Mouse (Mus musculus) T-helper 17 cell (primary cell): ENCODE results near the gene Bcam.

Experiments used
- in situ Hi-C, 2 experiments: fragments of 300-600 bp; cut with MboI, MseI; formaldehyde crosslinking; loops; 1 replicate in 1 of 2; 2 replicates in 1 of 2; pipeline ENCODE4 v1.15.1; 2025; ENCODE audit warnings: high pct_unique_total_duplicates in 2 of 2

Bcam gene

DNA sequence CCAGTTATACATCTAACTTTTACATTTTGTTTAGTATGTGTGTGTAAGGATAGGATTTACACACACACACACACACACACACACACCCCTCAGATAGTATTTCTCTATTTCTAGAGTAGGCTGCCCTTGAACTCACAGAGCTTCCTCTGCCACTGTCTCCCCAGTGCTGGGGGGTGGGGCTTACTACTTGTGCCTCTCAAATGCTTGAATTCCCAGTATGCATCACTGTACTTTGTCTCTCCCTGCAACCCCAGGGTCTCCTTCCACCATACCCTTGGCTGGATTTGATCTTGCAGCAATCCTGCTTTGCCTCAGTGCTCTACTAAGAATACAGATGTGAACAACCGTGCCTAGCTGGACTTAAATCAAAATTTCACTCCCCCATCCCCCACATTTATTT, 16.8 kb downstream of the Bcam start:
- in situ Hi-C loops = no loop called here

DNA sequence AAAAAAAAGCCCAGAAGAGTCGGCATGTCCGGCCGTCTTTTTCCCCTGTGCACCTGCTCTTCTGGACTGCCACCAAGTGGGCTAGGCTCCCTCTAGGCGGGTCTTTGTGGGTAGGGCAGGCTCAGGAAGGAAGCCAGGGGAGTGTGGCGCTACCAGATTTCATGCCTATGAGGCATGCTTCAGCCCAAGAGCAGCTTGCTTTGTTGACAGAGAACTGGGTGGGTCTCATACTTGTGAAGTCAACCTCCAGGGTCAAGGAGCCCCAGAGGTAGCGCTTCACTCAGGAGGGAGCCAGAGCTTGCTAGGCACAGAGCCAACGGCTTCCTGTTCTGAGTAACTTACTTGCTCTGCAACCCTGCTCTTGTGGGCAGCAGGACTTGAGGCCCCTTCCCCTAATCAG, 17.2 kb downstream of the Bcam start:
- in situ Hi-C loops = no loop called here

DNA sequence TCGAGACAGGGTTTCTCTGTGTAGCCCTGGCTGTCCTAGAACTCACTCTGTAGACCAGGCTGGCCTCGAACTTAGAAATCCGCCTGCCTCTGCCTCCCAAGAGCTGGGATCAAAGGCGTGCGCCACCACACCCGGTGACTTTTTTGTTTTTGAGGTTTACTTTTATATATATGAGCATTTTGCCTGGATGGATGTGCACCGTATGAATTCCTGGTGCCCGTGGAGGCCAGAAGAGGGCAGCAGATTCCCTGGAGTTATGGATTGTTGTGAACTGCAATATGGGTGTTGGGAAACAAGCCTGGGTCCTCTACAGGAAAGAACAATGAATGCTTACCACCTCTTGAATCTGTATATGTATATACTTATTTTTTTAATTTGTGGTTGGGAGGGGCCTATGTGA, 18.2 kb downstream of the Bcam start:
- in situ Hi-C loops = no loop called here

DNA sequence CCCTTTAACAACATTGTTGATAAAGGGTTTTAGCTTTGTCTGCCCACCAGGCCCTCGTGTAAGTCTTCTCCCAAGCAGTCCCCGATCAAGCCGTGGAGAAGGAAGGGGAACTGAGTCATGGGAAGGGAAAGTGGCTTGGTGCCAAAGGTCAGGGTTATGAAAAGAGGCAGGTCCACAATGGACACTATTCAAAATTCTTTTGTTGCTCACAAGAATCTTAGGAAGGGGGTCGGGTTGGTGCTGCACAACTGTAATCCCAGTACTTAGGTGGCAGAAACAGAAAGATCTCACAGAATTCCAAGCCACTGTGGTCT, 19.8 kb downstream of the Bcam start:
- in situ Hi-C loops = no loop called here

DNA sequence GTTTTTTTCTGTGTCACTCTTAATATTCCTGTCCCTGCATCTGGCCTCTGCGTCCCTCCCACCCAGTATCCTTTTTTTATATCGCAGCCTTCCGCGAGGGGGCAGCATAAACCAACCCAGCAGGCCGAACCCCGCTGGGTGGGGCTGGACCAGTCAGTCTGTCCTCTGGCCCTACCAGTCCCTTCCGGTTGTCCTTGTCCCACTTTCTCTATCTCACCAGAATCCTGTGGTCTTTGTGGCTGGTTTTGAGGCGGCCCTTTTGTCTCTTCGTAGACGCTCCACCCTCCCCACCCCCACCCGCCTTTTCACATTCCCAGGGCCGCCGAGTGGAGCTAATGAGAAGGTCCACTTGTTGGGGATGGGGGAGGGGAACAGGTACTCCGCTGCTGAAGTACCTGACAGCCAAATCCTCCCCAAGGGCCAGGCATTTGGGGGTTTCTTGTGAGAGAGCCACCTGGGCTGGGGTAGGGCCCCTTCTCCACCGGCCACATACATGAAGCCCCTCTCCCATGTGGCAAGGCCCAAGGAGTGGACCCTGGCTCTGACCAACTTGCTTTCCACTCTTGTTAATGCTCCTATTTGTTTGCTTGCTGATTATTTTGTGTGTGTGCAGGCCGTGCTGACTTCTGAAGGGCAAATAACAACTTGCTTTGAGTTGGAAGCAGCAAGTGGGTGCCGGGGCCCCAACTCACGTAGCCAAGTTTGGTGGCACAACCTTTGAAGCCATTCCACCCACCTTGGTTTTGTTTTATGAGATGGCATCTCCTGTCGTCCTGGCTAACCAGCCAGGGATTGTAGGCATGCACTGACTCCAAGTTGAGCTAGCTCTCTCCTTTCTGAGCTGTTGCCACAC, 20.4 kb downstream of the Bcam start, which contains the start of gene Nectin2:
Nectin2 (minus strand) TSS at position 267 of the 853 bp plus-strand sequence.
- in situ Hi-C loops = no loop called here

DNA sequence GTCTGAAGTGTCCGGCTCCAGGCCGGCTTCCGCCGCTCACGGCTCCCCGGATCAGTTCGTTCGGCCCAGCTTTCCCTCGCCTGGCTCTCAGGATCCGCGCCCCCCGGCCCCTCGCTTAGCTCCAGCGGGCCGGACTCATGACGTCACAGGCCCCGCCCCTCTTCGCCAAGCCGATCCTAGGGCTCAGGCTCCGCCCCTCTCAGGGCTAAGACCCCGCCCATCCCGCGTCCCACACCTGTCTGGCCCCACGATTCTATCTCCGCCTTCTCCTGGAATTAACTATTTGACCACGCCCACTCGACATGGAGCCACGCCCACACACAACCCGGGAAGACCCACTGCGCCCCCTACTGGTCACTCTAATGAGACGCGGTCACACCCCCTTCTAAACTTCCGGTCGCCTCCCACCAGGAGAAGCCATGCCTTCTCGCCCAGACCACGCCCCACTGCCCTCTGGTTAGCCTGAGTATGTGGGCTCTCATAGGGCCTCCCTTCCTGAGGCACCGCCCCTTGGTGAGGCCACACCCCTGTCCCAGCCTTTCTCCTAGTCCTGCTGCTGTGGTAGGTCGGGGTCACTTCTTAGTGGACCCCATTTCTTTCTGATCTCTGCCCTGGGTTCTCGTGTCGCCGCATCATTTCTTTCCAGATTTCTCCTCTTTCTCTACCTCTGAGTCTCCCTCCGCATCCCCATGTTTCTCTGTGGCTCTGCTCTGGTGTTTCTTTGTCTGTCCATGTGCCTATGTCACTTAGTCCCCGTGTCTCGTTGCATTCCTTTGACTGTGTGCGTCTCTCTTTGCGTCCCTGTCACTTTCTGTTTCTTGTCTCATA, 21.2 kb downstream of the Bcam start:
- in situ Hi-C loops = no loop called here

DNA sequence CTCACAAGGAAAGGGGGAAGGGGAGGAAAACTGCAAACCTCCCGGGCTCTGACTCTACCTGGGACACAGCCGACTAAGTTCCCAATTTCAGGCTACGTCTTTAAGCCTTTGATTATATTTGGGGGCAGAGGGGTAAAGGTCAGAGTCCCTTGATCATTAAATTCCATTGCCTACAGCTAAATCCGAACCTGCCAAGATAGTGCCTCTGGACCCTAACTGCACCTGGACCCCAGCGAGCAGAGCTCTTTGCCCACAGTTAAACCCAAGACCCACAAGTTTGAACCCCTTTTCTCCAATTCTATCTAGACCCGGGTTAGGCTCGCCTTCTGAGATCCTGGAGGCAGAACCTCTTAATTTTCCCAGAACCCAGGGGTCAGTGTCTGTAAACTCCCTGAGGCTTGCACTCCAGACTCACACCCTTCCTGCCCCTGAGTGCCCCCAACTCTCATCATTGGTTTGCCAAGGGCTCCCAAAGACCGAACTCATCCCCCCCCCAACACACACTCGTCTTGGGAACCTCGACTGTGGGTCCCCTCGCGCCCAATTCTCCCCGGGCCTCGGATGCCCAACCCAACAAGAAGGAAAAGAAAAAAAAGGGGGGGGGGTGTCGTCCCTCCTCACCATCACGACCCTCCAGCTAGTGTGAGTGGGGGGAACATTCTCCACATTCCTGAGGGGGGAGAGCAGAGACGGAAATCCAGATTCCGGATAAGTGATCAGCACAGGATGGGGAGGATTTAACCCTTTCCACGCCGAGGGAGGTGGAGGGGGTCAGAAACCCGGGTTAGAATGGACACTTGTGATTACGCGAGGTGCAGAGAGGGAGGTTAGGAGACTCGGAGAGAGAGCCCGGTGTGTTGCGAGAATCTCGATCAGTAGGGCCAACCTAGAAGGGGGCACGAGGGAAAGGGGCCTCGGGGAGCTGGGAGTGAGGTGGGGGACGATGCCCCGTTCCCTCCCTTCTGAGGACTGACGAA, 22.3 kb downstream of the Bcam start:
- in situ Hi-C loops = no loop called here

DNA sequence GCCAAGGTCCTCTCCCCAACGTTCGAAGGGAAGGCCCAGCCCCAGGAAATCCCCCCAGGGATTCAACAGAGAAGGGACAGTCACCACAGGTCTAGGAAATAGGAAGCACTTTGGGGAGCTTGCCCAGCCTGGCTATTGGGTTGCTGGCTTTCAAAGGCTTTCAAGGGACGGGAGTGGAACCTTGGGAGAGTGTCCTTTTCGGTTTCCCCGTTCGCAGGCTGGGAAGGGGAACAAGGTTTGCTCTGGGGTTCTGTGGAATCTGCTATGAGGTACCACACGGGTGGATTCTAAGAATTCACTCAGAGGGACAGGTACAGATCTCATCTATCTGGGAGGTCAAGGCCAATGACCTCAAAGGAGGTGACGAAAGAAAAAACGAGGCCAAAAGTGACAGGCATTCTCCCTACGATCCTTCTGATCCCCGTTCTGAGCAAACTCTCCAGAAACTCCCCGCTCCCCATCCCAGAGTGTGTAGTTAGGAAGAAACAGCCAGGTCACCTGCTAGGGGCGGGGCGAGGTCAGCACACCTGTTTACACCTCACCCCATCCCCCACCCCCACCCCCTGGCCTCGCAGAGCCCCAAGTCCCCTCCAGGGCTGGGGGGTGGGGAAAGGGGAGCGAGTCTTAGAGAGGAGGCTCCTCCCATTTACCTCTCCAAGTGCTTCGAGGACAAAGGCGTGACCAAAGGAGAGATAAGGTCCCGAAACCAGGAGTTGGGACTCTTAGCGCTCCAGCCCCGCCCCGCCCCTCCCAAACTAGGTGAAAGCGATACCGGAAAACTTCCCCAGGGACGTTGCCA, 23.2 kb downstream of the Bcam start:
- in situ Hi-C loops = no loop called here

DNA sequence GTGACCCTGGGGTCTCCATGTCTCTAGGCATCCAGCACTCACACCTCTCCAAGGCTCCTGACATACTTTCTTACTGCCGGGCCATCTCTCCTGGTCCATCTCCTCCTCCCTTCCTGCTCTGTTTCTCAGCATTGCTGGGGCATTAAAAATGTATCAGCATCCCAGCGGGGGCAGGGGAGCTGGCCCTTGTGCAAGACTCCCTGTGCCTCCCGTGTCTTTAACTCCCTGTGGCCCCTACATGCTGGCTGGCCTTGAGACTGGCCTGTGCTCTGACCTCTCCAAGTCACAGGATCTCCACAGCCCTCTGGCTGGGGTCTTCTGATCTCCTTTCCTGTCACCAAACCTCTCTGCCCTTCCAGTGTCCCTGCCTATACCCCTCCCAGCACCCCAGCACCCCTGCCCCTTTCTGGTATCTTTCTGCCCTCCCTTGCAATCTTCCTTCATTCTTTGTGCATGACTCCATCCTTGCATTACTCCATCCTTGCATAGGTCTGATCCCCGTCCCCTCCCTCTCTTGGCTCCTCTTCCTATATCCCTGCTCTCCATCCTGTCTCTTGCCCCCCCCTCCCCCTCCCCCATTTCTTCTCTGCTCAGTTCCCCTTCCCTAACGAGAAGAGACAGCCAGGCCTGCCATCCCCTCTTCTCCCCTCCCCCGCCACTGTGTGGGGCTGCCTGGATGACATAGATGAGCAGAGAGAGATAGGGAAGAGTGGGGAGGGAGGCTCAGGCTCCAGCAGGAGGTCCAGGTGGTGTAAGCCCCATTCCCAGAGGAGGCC, 24.2 kb downstream of the Bcam start:
- in situ Hi-C loops = no loop called here

DNA sequence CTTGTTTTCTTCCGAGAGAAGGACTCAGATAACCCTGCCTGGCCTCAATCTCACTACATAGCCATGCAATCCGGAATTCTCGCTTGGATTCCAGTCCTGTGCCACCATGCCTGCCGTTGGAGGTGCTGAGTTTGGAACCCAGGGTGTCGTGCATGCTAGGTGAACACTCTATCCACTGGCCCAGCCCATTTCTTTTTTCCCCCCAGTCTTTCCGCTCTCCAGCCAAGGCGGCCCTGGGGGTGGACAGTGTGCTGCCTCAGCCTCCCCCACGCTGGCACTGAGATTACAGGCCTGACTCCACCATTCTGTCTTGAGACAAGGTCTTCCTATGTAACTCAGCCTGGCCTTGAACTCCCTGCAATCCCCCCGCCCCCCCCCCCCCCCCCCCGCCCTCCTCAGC, 24.8 kb downstream of the Bcam start:
- in situ Hi-C loops = no loop called here

DNA sequence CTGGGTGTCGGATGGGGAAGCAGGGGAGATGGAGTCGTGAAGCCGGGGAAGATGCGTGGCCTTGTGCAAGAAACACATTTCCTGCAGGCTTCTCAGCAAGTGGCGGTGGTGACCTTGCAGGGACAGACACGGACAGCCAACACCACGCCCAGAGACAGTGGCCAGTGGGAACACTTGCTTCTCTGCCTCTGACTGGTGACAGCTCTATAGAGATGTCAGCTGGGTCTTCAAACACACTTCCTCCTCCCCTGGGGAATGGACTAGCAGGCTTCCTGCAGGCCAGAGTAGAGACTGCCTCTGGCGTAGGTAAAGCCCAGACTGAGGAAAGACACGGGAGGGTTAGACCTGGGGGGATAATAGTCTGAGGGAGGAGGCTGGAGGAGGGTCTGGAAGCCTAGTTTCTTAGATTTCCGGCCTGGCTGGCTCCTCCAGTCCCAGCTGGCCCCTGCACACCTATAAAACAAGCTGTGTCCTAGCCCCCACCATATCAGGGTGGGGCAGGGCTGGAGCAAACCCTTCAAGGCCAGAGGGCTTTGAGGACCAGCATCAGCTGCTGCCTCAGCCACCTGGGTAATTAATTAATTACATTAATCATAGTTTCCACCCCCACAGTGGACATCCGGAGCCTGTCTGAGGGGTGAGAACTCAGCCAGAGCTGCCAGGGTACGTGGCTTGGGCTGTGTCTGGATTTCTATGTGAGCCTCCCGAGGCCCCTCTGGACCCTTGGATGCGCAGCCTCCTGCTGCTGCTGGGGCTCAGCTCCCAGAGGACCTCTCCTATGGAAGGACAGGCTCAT, 26.0 kb downstream of the Bcam start:
- in situ Hi-C loops = loop anchor here in 1 of 2 experiments (5.0 kb wide), 1 partner anchor 67 kb away; the partner anchor contains the start of gene Apoc2

DNA sequence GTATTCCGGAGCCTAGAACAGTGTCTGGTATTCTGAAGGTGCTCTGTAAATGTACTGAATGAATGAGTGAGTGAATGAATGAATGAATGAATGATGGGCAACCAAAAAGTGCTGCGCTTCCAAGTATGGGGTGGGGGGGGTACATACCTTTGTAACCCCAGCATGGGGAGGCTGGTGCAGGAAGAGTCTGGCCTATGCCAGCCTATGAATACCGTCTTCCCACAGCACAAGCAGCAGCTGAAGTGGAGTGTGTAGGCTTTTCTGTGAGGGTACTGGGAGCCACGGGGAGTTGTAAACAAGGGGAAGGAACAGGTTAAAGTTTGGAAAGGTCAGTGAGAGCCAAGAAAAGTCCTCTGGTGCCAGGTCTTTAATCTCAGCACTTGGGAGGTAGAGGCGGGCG, 27.0 kb downstream of the Bcam start:
- in situ Hi-C loops = loop anchor here in 1 of 2 experiments (5.0 kb wide), 1 partner anchor 66 kb away; the partner anchor contains the start of gene Apoc2

DNA sequence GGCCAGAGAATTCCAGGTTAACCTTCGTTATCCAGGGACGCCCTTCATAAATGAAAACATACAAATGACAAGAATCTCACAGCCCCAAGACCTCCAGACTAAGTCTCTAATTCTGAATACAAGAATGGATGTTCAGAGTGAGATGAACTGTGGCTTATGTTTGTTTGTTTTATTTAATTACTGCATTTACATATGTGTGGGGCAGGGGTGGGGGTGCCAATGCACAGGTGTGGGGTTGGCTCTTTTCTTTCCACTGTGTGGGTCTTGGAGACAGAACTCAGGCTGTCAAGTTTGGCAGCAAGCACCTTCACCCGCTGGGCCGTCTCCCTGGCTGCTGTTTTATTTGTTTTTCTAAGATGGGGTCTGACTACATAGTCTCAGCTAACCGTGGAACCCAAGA, 28.3 kb downstream of the Bcam start:
- in situ Hi-C loops = loop anchor here in 1 of 2 experiments (5.0 kb wide), 1 partner anchor 65 kb away; the partner anchor contains the start of gene Apoc2

DNA sequence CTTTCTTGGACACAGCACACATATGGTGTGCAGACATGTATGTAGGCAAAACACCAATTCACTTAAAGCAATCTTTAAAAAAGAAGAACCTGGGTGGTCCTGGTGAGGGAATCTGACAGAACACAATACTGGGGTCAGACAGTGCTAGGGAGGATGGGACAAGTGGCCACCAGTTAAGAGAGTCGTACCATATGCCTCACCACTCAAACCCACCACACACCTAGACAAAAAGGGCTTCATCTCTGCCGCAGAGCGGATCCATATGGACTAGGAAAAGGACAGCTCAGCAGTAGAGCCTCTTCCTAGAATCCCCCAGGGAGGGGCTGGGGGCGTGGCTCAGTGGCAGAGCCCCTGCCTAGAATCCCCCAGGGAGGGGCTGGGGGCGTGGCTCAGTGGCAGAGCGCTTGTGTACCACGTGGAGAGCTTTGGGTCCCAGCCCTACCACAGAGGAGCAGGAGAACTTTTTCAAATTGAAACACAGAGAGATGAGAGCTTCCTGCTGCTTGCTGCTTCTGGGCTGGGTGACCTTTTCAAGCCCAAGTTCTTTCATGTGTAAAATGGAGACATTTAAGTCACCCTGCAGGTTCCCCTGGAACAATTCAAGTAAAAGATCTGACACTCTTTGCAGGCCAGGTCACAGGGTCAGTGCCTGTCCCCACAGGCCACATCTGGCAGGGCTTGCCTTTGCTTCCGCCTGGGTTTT, 29.3 kb downstream of the Bcam start:
- in situ Hi-C loops = loop anchor here in 1 of 2 experiments (5.0 kb wide), 1 partner anchor 64 kb away; the partner anchor contains the start of gene Apoc2

DNA sequence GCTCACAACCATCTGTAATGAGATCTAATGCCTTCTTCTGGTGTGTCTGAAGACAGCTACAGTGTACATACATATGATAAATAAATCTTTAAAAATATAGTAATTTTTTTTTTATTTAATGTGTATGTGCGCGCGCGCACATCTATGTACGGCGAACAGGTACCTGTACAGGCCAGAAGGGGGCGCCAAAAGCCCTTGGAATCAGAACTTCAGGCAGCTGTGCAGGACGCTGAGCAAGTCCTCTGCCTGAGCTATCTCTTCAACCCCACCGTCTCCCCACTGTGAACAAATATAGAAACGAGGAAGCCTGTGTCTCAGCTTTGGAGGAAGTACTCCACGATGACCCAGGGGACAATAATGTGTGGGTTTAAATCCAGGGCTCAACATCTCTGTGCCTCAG, 30.5 kb downstream of the Bcam start:
- in situ Hi-C loops = loop anchor here in 1 of 2 experiments (5.0 kb wide), 1 partner anchor 63 kb away; the partner anchor contains the start of gene Apoc2

DNA sequence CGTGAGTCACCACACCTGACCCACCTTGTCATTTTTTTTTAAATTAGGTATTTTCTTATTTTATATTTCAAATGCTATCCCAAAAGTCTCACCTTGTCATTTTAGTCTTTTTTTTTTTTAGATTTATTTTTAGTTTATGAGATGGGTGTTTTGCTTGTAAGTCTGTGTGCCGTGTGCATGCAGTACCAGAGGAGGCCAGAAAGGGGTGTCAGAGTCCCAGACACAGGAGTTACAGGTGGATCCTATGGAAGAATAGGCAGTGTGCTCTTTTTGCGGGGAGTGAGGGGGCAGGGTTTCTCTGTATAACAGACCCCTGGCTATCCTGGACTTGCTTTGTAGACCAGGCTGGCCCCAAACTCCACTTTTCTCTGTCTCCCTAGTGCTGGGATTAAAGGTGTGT, 32.0 kb downstream of the Bcam start:
- in situ Hi-C loops = loop anchor here in 1 of 2 experiments (10.0 kb wide), 1 partner anchor 834 kb away; no protein-coding TSS in a partner anchor

DNA sequence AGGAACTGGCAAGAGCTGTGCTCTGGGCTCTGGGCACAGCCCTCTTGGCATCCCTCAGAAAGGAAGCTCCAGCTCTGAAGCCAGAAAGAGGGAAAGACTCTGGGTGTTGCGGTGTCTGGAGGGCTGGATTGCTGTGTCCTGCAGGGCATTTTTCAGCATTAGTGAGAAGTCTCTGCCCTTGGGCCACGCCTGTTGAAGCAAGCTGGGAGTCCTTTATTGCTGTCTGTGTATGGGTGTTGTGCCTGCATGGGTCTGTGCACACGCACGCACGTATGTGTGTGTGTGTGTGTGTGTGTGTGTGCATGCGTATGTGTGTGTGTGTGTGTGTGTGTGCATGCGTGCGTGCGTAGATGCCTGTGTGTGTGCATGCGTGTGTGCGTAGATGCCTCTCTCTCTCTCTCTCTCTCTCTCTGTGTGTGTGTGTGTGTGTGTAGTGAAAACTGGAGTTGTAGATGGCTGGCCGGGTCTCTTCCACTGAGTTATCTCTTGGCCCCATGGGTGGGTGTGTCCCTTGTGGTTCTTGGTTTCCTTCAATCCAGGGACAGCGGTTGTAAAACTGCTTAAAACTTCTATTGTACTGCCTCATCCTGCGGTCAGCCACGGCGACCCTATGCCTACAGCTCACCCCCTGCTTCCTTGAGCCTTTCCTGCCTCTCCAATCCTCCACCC, 34.3 kb downstream of the Bcam start:
- in situ Hi-C loops = loop anchor here in 1 of 2 experiments (10.0 kb wide), 1 partner anchor 832 kb away; no protein-coding TSS in a partner anchor
